Comparison of ENCODE assay signal across 10 mouse cellular contexts in the genomic region with DNA sequence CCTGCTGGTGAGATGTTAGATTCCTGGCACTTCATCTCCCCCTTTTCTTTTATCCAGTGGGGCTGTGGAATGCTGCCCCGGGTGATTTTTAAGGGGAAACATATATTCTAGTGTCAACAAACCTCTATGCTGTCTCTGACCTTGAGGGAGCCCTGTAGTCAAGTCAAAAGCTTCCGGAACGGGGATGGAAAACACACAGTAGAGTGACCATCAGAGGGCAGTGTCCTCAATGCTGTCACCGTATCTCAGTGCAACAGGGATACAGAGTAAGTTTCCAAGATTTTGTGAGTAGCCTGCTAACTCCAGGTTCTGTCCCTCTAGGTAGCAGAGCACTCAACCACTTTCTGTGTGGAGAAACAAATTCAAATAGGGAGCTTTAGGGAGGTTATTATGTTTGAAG.
DNase-seq lines count a peak whose midpoint lies in the region; ATAC-seq and TF ChIP-seq lines count a peak whose summit lies in the region.
"Had no signal": no experiment of that assay in that cellular context is flagged by ENCODE, and none has a peak within 500 bp of the region (broad histone marks: within the 10 kb centered on the region; RNA-seq: fewer than 3 reads in every experiment).

No protein-coding gene starts in this region.

- no peak overlapping the region for H3K27ac ChIP-seq in forebrain, postnatal 0 days (ENCODE audit: low read depth, low read length)
- no peak overlapping the region for H3K27ac ChIP-seq in forebrain, embryonic 15.5 days (replicated peaks)
- H3K27ac ChIP-seq in lung, embryonic 14.5 days (ENCODE audit: low read depth) = no peak overlapping the region
- H3K27ac ChIP-seq in lung, postnatal 0 days (ENCODE audit: low read length) = no peak overlapping the region
- H3K27ac ChIP-seq: lung, embryonic 15.5 days had no signal

- H3K9me3 ChIP-seq in forebrain, postnatal 0 days (ENCODE audit: low read length) = no peaks in the 10 kb centered on the region
- H3K9me3 ChIP-seq in forebrain, embryonic 15.5 days = no peaks in the 10 kb centered on the region
- no peaks in the 10 kb centered on the region for H3K9me3 ChIP-seq in lung, embryonic 14.5 days (ENCODE audit: low read depth, low read length)
- no peaks in the 10 kb centered on the region for H3K9me3 ChIP-seq in lung, postnatal 0 days (ENCODE audit: low read length)
- H3K9me3 ChIP-seq: lung, embryonic 15.5 days had no signal

- no peak overlapping the region for H3K4me2 ChIP-seq in forebrain, postnatal 0 days (ENCODE audit: low read depth)
- H3K4me2 ChIP-seq in forebrain, embryonic 15.5 days (replicated peaks) = no peak overlapping the region
- no peak overlapping the region for H3K4me2 ChIP-seq in lung, embryonic 14.5 days
- H3K4me2 ChIP-seq in lung, postnatal 0 days (replicated peaks; ENCODE audit: low read depth, low read length) = no peak overlapping the region
- H3K4me2 ChIP-seq: lung, embryonic 15.5 days had no signal

- no peaks in the 10 kb centered on the region for H3K27me3 ChIP-seq in forebrain, postnatal 0 days (ENCODE audit: insufficient read depth, low read length)
- no peaks in the 10 kb centered on the region for H3K27me3 ChIP-seq in forebrain, embryonic 15.5 days
- H3K27me3 ChIP-seq in lung, embryonic 14.5 days (ENCODE audit: insufficient read depth, low read length) = no peaks in the 10 kb centered on the region
- no peaks in the 10 kb centered on the region for H3K27me3 ChIP-seq in lung, postnatal 0 days (replicated peaks; ENCODE audit: insufficient read depth, low read length)
- H3K27me3 ChIP-seq: lung, embryonic 15.5 days had no signal

- no peaks in the 10 kb centered on the region for H3K36me3 ChIP-seq in forebrain, postnatal 0 days (ENCODE audit: insufficient read depth)
- H3K36me3 ChIP-seq in forebrain, embryonic 15.5 days = no peaks in the 10 kb centered on the region
- H3K36me3 ChIP-seq in lung, embryonic 14.5 days (ENCODE audit: insufficient read depth) = no peaks in the 10 kb centered on the region
- no peaks in the 10 kb centered on the region for H3K36me3 ChIP-seq in lung, postnatal 0 days (ENCODE audit: insufficient read depth, low read length)
- H3K36me3 ChIP-seq: lung, embryonic 15.5 days had no signal

- no peak for ATAC-seq in forebrain, postnatal 0 days
- ATAC-seq in forebrain, embryonic 15.5 days (replicated peaks) = no peak
- no peak for ATAC-seq in lung, embryonic 14.5 days (ENCODE audit: insufficient read depth)
- ATAC-seq in lung, postnatal 0 days = no peak
- ATAC-seq in monocyte, adult 5-6 weeks (replicated peaks; ENCODE audit: insufficient number of reproducible peaks, low FRiP score, low TSS enrichment, poor library complexity, severe bottlenecking) = no peak

- WGBS in forebrain, postnatal 0 days = 75% methylated on average over 4 of the region's 4 CpGs
- WGBS in forebrain, embryonic 15.5 days = 82% methylated on average over 4 of the region's 4 CpGs
- 57% methylated on average over 4 of the region's 4 CpGs for WGBS in lung, embryonic 14.5 days
- 57% methylated on average over 4 of the region's 4 CpGs for WGBS in lung, postnatal 0 days

- no peaks in the 10 kb centered on the region for H3K4me1 ChIP-seq in forebrain, postnatal 0 days (ENCODE audit: insufficient read depth)
- H3K4me1 ChIP-seq in forebrain, embryonic 15.5 days = no peaks in the 10 kb centered on the region
- no peaks in the 10 kb centered on the region for H3K4me1 ChIP-seq in lung, embryonic 14.5 days (ENCODE audit: insufficient read depth)
- H3K4me1 ChIP-seq in lung, postnatal 0 days (ENCODE audit: insufficient read depth, low read depth, low read length) = no peaks in the 10 kb centered on the region
- H3K4me1 ChIP-seq: lung, embryonic 15.5 days had no signal

- no peak for TF ChIP-seq EP300 in lung, postnatal 0 days (IDR thresholded peaks at IDR 0.05)

- DNase-seq in forebrain, postnatal 0 days = no peak
- DNase-seq in lung, embryonic 14.5 days = peak; percentile 4
- no peak for DNase-seq in lung, postnatal 0 days (ENCODE audit: low spot score)
- DNase-seq in adrenal gland, adult 18-20 months (ENCODE audit: low spot score in 2 of 2) = peak; percentile 9 to 30
- peak; percentile 65 for DNase-seq in kidney, postnatal 10 days
- no peak for DNase-seq in embryo, embryonic 9.5 days (ENCODE audit: extremely low spot score)

- H3K9ac ChIP-seq in forebrain, postnatal 0 days = no peak overlapping the region
- no peak overlapping the region for H3K9ac ChIP-seq in forebrain, embryonic 15.5 days (replicated peaks)
- H3K9ac ChIP-seq in lung, embryonic 14.5 days = no peak overlapping the region
- no peak overlapping the region for H3K9ac ChIP-seq in lung, postnatal 0 days (replicated peaks; ENCODE audit: low read depth)
- H3K9ac ChIP-seq: lung, embryonic 15.5 days had no signal

- TF ChIP-seq CTCF in forebrain, postnatal 0 days (IDR thresholded peaks at IDR 0.05; ENCODE audit: low read depth) = peak; percentile 30
- TF ChIP-seq CTCF in lung, embryonic 14.5 days (IDR thresholded peaks at IDR 0.05; ENCODE audit: low read depth) = no peak
- TF ChIP-seq CTCF in lung, postnatal 0 days (IDR thresholded peaks at IDR 0.05) = no peak

- no peak overlapping the region for H3K4me3 ChIP-seq in forebrain, postnatal 0 days (ENCODE audit: low read depth, low read length)
- H3K4me3 ChIP-seq in forebrain, embryonic 15.5 days = no peak overlapping the region
- H3K4me3 ChIP-seq in lung, embryonic 14.5 days (ENCODE audit: low read depth, low read length) = no peak overlapping the region
- H3K4me3 ChIP-seq in lung, postnatal 0 days (ENCODE audit: low read depth, low read length) = no peak overlapping the region
- H3K4me3 ChIP-seq: erythroblast, embryonic 14.5 days; lung, embryonic 15.5 days had no signal

Comparison
In these comparisons a context has a peak if more than half of its experiments do, and no peak if none do; other contexts are left out.
1. DNase-seq: peak in lung, embryonic 14.5 days (single experiment), adrenal gland, adult 18-20 months (2 of 2) and kidney, postnatal 10 days (single experiment); none in forebrain, postnatal 0 days (single experiment), lung, postnatal 0 days (single experiment) and embryo, embryonic 9.5 days (single experiment).